Mouse (Mus musculus) mesoderm, embryonic 11.5 days (tissue): ENCODE results near the gene Tmem258.
"Not testable (repeated sequence)": the region's sequence is repeated elsewhere in the genome, so short reads cannot be mapped to it uniquely, and the experiment has no call there.

Experiments used
- DNase-seq: peaks from one replicate; pipeline ENCODE4 v3.0.0-alpha.2; 2012; ENCODE audit warnings: low read depth, low spot score

Gene Tmem258

DNA sequence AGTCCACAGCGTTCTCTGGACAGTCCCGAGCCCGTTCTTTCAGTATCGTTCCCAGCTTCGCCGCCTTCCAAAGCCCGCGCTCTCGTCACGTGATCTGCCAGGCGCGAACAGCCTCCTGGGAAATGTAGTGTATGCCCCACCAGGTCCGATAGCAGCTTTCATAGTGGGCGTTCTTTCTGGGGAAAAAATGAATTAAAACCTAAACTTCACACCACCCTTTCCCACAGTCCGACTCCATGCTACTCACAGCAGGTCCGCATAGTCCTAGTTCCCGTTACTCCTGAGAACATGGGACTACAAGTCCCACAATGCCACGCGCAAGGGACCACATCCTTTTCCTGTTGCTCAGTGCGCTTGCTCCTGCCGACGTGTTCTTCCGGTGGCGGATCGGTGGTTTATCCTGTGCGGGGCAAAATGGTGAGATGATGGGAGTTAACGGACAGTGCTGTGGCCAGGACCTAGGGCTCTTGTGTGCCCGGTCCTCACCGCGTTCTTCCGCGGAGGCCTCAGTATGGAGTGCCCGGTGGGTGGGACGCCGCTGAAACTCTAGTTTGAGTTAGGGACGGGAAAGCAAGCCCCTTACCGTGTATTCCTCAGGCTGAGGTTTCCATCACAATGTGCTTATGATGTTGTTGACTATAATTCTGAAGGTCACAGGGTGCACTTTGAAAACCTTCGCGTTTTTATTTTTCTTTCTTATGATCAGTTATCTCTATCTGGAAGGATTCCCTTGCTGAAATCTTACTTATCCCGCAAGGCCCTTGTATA lies at the start of gene Tmem258, which contains the start of gene Fen1:
Gene Tmem258 (plus strand): TSS at position 167 of the 768 bp plus-strand sequence.
Gene Fen1 (minus strand): TSS at position 322 of the 768 bp plus-strand sequence.
- DNase-seq = peak; percentile 90

- DNase-seq = no peak
Measured at GRCm38 (mm10) chr19:10157725-10158124, 46.1 kb upstream of the Tmem258 start.

DNA sequence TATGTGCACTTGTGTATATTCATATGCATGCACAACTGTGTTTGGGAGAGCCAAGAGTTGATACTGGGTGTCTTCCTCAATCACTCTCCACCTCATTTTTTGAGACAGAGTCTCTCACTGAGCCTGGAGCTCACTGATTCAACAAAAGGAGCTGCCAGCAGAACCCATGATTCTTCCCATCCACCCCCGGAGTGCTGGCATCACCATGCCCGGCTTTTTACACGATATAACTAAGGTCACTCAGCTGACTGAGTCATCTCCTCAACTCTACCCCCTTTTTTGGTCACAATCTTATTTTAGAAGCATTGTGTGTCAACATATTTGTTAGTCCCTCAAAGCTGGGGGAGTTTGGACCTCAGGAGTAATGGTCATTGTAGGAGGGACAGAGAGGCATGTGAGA lies 39.9 kb upstream of the Tmem258 start:
- no peak for DNase-seq

DNA sequence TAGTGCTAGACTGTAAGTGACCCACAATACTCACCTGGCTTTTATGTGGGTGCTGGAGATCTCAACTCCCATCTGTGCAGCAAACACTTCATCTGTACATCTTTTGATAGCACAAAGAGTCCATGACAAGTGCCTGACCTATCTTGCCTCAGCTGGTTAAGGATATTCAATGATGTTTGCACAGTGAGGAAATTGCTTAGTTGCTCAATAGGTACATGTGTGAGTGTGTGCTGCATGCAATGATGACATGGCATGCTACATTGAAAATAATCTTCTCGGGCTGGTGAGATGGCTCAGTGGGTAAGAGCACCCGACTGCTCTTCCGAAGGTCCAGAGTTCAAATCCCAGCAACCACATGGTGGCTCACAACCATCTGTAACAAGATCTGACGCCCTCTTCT lies 37.9 kb upstream of the Tmem258 start:
- DNase-seq = not testable (repeated sequence)

- no peak for DNase-seq
Measured at GRCm38 (mm10) chr19:10167112-10167511, 36.7 kb upstream of the Tmem258 start.

GRCm38 (mm10) chr19:10167951-10168350 lies 35.9 kb upstream of the Tmem258 start:
- DNase-seq = no peak

GRCm38 (mm10) chr19:10168441-10168840 lies 35.4 kb upstream of the Tmem258 start:
- DNase-seq = no peak

GRCm38 (mm10) chr19:10169179-10169578 lies 34.6 kb upstream of the Tmem258 start:
- no peak for DNase-seq

DNA sequence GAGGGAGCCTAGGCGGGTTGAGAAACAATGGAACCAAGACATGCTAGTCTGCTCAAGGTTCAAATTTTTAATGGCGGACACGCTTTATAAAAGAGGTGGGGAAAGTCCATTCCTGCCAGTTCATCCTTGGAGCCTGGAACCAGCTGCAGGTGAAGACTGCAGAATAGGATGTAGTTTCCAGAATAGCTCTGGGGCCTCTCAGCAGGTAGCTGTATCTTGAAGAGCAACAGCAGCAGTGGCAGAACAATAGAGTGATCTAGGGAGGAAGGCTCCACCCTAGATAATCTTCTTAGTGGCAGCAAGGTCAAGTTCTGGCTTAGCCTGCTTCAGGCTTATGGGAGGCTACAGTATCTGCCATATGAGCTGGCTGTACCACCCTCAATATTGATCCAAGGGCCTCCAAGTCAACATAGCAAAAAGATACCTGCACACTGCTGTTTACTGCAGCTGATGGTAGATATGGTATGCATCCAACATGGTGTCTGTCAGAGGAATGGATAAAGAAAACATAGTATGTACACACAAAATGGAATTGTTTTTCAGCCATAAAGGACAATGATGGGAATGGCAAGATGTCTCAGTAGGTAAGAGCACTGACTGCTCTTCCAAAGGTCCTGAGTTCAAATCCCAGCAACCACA lies 34.0 kb upstream of the Tmem258 start:
- DNase-seq = not testable (repeated sequence)

DNA sequence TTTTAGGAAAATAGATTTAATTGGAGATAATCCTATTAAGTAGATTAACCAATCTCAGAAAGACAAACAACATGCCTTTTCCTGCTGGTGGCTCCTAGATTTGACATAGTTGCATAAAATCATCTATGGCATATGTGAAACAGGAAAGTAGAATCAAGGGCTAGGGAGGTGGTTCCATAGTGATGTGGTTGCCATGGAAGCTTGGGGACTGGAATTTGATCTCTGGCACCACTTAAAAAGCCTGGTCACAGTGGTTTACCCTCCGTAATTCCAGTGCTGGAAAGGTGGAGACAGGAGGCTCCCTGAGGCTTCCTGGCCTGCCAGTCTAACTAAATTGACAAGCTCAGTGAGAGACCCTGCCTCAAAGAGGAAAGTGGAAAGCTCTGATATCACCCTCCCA lies 33.3 kb upstream of the Tmem258 start:
- no peak for DNase-seq

GRCm38 (mm10) chr19:10171359-10171758 lies 32.5 kb upstream of the Tmem258 start:
- no peak for DNase-seq

- DNase-seq = no peak
Measured at GRCm38 (mm10) chr19:10171846-10172245, 32.0 kb upstream of the Tmem258 start.

- no peak for DNase-seq
Measured at GRCm38 (mm10) chr19:10173116-10173718, 30.6 kb upstream of the Tmem258 start.

- no peak for DNase-seq
Measured at GRCm38 (mm10) chr19:10173844-10174539, 29.8 kb upstream of the Tmem258 start.

GRCm38 (mm10) chr19:10174956-10175355 lies 28.9 kb upstream of the Tmem258 start:
- DNase-seq = no peak

- DNase-seq = no peak
Measured at GRCm38 (mm10) chr19:10176477-10176876, 27.3 kb upstream of the Tmem258 start.

DNA sequence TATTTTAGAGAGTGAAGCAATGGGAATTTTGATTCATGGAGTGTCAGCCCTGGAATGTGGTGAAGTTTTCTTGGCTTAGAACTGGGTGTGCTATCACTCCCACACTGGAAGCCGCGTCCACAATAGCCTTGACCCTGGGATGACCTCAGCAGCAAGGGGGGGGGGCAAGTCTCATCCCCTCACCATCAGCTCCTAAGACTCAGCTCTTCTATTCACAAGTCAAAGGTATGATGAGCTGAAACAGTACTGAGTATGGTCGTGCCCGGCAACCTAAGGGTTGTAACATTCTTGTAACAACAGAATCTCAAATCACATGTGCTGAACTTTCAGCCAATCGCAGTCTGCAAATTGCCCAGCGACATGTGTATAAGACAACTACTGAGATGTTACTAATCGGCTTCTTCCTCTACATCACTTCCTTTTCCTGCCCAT lies 26.9 kb upstream of the Tmem258 start:
- no peak for DNase-seq

DNA sequence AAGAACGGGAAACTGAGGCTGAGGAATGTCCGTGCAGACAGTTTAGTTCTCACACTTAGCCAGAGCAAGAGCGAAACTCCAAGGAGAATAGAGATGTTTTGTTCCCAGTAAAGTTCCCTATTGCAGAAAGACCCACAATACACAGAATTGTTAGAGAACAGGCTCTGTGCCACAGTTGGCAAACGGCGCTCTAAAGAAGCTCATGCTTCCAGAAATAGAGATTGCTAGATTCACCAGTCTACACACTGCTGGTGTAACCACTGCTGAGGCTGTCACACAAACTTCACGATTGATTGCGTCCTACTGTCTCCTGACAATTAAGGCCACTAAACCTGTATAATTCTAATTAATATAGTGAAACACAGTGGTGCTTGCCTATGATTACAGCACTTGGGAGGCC lies 22.6 kb upstream of the Tmem258 start:
- no peak for DNase-seq

- no peak for DNase-seq
Measured at GRCm38 (mm10) chr19:10182142-10182541, 21.7 kb upstream of the Tmem258 start.

DNA sequence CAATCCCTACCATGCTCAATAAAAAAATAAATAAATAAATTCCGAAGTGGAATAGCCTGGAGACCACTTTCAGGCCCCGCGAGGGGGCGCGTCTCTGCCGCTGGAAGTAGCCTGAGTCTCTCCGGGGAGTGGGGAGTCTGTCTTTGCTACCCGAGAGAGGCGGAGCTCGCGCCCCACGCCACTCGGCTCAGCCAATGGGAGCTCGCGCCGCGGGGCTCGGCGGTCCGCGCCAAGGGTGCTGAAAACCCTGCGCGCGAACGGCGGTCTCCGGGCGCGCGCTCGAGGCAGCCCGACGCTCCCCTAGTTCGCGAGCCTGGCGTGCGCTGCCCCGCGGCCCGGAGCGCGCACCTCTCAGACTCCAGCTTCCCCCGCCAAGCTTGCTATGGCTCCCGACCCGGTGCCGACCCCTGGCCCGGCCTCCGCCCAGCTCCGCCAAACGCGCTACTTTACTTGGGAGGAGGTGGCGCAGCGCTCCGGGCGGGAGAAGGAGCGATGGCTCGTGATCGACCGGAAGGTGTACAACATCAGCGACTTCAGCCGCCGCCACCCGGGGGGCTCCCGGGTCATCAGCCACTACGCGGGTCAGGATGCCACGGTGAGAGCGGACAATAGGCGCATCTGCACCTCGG lies 21.0 kb upstream of the Tmem258 start, which contains the start of gene Fads1:
Gene Fads1 (plus strand): TSS at position 219 of the 629 bp plus-strand sequence.
- peak; percentile 97 for DNase-seq

DNA sequence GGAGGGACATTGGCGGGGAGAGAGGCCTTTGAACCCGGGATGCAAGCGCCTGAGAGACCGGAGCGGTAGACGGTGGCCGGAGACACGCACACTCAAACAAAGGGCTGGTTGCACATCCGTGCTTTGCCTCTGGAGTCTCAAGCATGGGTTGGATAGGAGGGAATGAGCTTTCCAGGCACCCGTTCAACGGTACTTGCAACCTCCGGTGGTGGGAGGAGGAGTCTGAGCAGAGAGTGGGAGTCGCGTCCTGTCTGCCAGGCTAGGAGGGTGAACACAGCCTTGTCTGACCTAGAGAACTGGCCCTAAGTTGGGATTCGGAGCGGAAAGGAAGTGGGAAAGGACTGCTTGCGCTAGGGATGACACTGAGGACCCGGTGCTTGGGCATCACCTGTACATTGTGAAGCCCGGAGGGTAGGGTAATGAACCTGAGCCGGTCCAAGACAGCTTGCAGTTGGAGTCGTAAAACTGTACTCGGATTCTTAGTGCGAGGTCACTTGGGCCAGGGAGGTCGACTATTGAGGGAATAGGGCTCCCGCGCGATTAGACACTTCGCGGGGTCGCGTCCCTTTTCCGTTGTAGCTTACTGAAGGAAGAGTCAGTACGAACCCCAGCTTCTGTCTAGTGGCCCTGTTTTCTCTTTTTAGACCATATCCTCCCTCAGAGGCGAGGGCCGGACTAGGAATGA lies 20.4 kb upstream of the Tmem258 start:
- peak; percentile 80 for DNase-seq
